Mouse (Mus musculus) embryo, embryonic 9.5 days (tissue): ENCODE data around the gene Tmem38a.

Source experiments
- DNase-seq: peaks from one replicate; pipeline ENCODE4 v3.0.0-alpha.2; 2017; ENCODE audit errors: extremely low spot score

Gene Tmem38a

DNA sequence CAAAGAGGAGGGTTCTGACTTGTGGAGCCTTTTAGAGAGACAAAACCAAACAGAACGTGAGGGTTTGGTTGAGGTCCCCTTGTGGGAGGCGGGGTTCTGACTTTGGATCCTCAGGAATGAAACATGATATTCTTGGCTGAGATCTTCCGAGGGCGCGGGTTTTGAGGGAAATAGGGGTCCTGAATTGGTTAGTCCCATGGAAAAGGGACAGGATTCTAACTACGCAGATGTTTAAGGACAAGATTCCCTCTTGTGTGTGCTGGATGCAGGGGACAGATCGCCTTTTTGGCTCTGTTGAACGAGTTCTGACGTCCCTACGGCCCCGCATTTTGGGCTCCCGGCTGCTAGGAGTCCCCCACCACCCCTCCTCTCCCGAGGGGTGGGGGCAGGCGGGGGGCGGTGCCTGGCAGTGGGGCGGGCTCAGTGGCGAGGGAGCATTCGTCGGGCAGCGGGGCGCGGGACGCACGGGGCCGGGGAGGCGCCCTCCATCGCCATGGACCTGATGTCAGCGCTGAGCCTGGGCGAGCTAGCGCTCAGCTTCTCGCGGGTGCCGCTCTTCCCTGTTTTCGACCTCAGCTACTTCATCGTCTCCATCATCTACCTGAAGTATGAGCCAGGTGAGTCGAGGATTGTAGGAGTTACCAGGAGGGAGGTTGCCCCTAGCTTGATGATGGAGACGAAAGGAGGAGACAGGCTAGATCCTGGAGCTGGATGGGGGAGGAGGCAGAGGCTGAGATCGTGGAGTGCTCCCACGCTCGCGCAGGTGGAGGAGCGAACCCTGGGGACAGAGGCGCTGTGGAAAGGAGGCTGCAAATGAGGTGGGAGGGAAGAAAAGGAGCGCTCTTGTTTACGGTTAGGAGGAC, at the start of gene Tmem38a:
Gene Tmem38a (plus strand): TSS at position 445 of the 863 bp plus-strand sequence.
- peak; percentile 80 for DNase-seq

DNA sequence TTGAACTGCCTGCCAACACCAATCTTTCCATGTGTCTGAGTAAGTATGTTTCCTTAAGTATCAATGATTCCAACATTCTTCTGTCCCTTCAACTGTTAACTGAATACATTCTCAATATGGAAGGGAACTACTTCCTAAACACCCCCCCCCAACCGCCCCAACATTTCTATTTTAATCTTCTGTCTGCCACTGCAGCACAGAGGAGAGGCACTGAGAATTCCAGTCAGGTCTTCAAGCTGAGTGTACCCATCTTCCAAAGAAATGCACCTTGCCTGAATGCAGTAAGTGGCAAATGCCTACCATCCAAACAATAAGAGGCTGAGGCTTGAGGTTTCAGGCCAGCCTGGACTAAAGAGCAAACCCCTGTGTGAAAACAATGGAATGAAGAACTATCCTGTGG, 39.8 kb upstream of the Tmem38a start:
- DNase-seq = no peak

DNA sequence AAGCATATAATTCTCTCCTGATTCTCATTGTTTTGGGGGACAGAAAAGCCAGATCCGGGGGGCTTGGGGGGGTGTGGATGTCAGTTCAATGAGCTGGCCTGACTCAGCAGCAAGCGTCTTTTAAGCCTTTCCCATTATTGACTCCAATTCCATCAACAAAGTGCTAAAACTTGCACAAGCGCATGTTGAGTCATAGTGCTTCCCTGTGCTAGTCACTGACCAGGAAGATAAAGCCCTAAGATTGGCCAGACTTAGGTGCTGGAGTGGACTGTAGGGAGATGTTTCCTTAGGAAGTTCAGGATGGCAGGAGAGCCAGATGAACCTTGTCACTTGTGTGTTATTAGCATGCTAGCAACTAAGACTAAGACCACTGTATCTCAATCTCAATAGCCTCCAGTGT, 37.0 kb upstream of the Tmem38a start:
- no peak for DNase-seq

DNA sequence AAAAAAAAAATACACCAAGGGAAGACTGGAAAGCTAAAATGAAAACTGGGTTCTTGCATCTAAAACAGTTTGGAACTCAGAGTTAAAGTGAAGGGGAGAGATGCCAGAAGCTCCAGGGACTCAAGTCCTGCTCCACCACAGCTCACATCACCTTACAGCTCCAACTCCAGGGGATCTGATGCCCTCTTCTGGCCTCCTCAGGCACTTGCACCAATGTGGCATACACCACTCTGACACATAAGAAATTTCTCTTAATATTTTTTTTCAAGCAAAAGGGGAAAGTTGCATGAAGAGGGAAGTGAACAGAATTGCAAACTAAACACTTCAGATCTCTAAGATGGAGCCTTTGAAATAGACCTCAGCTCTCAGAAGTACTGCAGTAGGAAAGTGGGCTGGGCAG, 32.6 kb upstream of the Tmem38a start:
- DNase-seq = no peak

DNA sequence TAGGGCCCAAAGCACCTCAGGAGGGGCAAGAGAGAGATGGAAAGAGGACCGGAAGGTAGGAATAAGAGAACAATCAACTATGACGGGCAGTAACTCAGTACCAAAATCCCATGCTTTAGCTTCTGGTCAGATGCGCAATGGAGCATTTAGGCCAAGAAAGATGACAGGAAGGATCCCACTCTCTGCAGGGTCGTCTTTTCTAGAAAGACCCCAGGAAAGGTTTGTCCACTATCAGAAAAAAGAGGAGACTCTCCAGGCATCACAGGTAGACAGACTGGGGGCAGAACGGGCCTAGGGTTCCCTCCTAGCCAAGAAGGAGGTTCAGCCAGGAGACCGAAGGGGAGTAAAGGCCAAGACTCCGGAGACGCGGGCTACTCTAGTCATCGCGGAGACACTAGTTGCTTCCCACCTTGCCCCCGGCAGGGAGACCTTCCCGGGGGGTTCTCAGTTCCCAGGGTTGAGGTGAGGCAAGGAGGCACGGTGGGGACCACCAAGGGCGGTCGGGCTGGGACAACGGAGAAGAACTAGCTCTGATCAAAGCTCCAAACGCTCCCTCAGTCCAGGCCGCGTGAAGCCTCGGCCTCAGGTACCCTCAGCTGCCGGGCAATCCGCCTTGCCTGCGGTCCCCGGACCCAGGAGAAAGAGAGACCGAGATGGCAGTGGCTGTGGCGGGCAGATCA, 24.6 kb upstream of the Tmem38a start:
- DNase-seq = no peak

DNA sequence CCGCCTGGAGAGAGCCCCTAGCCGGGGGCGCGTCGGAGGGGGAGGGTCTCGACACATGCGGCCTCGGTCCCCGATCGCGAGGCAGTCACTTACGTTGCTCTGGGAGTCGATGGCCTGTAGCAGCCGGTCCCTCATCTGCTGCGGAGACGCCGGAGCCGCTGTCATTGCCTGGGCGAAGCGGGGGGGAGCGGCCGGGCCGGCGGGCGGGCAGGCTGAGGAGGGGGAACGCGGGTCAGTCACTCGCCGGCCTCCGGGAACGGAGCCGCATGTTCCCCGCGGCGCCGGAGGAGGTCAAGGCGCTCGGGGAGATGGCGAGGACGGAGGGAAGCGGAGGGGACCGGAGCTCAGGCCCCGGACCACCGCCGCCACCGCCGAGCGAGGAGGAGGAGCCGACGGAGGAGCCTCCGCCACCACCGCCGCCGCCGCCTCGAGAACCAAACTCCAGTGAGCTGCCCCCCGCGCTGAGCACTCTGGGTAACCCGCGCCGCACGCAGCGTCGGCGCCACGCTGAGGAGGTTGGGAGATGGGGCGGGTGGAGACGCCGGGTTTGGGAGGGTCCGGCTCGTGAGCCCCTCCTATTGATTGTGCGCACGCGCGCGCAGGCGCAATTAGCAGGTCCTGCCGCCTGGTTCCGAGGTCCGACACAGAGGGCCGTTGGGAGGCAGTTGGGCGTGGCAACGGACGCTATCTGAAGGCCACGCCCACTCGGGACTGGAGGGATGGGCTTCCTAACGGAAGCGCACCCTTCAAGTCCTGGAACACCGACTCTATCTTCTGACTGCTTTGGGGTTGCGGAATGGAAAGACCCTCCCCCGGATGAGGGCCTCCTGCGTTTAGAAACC, 23.8 kb upstream of the Tmem38a start, which contains the start of gene Med26:
Gene Med26 (minus strand): TSS at position 469 of the 842 bp plus-strand sequence.
- DNase-seq = peak; percentile 97

DNA sequence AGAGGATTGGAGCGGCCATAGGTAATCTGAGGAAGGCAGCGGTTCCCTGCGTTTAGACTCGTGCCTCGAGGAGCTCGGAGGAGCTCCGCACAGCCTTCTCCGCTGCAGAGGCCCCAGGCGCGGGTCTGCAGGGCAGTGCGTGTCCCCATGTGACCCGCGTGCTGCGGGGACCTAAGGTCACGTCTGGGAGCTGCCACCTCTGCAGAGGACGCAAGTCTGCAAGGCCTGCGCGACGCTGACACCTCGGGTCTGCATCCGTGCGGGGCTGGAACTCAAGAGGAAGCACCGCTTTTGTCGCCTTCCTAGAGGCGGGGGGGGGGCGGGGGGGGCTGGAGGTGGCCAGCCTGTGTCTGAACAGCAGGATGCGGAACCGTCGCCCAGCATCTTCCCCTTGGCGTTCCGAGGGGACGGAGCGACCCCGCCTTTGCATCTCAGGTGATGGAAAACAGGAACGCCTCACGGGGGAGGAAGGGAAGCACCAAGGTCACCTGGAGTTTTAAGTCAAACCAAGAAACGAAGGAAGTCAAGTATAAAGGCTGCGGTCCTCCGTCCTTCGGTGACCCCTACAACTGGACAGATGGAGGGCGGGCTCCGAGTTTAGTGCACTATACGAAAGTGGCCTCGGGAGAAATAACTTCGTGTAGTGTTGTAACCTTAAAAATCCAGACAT, 23.1 kb upstream of the Tmem38a start:
- DNase-seq = no peak

DNA sequence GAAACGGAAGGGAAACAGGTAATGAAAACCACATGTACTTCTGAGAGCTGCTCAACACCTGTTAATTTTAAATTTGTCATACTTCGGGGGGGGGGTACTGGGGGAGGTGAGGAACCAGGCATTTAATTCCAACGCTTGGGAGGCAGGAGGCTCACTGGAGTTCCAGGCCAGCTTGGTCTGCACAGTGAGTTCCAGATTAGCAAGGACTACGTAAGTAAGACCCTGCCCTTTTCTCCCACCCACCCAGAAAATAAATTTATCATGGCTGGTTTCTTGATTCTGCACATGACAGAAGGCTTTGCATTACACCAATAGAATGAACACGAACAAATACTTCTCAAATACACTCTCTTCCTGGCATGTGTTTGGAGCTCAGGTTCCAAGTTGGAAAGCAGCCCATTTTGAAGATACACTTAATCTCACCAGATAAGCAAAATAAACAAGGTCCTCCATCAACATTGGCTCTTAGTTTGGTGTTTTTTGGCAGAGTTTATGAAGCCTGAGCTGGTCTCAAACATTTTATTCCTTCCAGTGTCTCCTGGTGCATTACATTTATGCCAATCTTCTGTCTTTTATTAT, 22.5 kb upstream of the Tmem38a start:
- no peak for DNase-seq

DNA sequence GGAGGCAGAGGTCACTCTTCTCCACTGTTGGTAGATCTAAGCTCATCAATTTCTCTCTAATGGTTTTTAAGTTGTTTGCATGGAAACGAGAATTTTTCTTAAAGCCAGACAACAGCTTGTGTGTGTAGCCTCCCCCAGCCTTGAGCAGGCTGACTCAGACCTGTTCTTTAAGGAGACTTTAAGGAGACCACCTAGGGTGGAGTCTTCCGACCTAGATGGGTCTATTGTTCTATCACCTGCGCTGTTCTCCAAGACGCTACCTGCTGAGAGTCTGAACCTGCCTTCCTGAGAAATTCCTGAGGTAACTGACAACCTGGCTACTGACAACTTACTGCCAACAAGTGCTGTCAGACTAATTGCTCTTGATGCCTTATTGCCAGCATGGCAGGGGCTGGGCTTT, 16.1 kb upstream of the Tmem38a start:
- no peak for DNase-seq

DNA sequence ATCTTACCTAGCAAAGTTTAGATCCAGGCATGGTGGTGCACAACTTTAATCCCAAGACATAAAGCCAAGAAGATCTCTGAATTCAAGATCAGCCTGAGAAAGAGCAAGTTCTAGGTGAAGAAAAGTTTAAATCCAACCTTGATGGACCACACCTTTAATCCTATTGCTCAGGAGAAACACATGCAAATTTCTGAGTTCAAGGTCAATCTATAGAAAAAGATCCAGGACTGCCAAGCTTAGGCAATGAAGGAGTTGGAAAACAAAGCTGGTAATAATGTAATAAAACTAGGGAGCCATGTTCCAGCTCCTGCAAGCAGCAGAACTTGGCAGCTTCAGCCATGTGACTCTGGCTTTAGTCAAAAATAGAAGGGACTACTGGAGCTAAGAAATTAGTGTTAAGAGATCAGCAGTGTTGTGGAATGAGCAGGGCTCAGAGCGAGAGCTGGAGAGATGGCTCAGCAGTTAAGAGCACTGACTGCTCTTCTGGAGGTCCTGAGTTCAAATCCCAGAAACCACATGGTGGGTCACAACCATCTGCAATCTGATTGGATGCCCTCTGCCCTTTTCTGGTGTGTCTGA, 10.7 kb upstream of the Tmem38a start:
- no peak for DNase-seq

DNA sequence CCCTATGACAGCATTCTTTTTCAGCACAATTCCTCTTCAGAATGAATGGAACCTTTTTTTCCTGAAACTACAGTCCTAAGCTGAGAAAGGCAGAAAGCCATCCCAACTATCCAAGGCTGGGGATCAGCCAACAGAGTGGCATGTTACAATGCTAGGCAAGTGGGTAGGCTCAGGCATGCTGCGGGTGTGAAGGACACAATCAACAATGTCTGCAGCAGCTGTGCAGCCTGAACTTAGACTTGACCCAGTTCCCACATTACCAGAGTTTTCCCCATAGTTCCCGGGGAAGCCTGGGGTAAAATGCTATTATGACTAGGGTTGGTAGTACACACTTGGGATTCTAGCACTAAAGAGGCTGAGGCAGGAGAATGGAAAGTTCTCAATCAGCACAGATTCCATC, 5.9 kb upstream of the Tmem38a start:
- no peak for DNase-seq

DNA sequence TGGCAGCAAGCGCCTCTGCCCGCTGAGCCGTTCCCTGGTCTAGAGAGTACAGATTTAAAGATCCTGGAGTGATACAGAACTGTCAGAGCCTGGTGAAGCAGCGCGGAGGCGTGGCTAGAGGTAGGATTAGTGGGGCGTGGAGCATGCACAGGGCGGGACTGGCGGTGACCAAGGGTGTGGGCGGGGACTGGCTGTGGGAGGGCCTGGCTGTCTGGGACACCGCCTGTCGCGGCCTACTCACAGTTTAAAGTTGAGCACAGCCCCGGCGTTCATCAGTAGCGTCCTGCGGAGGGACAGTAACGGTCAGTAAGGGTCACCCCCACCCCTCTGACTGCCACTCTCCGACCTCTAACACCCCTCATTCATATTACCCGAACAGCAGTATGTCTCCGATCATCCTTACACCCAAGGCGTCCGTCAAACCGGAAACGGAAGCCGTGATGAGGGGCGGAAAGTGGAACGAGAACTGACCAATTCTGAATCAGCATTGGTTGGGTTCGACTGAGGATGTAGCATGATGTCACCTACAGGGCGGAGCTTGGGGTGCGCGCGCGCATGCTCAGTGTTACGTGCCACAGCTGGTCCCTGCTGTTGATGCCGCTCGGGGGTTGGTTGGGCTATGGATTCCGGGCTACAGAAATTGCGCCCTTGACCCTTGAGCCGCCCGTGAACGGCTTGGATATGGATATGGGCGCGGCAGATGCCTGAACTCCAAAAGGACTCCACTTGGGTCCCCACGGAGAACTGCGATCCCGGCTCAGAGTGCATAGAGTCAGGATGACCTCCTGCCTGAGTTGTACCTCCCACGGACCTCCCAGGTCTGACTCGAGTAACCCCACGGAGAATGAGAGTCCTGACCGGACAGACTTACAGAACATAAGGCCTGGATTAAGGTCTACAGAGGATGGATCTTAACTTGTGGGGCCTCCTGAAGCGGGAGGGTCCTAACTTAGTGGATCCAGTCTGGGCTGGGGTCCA, 933 bp upstream of the Tmem38a start, which contains the start of gene Smim7:
Gene Smim7 (minus strand): TSS at position 456 of the 978 bp plus-strand sequence.
- peak; percentile 98 for DNase-seq

DNA sequence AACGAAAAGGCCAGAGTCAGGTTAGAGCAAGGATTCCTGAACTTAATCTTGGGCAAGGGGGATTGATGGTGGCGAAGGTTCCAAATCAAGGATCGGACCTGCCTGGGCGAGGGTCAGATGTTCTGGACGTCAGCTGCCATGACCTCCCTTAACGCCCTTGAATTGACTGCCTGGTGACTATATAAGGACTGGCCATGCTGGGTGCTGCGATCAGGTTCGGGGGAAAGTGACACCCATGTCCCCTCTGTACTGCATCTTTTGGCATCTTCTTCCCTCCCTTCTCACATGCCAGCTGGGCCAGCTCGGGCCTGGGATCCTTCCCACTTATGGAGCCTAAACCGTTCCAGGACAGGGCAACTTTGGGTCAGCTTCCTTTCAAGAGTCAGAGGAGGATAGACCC, 652 bp downstream of the Tmem38a start:
- DNase-seq = no peak

DNA sequence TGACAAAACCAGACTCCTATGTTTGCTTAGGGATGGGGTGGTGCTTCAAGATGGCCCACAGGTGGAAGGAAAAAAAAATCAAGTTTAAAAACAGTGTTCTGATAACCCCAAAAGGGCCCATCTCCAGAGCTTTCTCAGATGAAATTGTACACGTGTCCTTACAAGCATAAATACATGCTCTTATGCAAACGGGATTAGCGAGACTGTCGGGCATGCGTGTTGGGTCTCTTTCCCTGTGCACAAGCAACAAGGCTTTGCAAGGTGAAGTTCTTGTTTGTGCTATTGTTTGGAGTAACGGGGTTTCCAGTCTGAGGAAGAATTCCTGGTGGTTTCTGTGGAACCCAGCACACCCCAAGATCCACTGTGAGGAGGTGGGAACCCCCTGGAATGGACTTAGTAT, 1.6 kb downstream of the Tmem38a start:
- DNase-seq = no peak

DNA sequence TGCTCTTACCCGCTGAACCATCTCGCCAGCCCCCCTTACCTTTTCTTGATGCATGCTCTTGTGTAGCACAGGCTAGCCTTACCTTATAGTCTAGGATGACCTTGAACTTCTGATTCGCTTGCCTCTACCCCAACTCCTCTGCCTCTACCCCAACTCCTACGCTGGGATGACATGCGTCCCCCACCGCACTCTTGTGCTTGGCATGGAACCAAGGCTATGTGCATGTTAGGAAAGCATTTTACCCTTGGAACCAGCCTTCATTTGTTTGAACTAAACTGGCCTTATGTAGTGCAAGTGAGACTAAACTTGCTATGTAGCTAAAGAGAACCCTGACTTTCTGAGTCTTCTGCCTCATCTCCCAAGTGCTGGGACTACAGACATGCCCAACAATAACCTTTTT, 4.1 kb downstream of the Tmem38a start:
- no peak for DNase-seq

DNA sequence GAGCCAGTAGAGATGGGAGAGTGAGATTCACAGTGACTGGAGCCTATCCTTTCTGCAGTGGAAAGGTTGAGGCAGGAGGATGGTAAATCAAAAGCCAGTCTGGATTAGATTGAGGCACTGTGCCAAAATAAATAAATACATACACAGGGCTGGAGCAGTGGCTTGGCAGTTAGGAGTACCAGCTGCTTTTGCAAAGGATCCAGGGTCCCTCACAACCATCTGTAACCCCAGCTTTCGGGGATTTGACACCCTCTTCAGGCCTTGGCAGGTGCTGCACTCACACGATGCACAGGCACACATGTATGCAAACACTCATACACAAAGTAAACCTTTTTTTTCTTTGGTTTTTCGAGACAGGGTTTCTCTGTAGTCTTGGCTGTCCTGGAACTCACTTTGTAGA, 5.4 kb downstream of the Tmem38a start:
- DNase-seq = no peak

DNA sequence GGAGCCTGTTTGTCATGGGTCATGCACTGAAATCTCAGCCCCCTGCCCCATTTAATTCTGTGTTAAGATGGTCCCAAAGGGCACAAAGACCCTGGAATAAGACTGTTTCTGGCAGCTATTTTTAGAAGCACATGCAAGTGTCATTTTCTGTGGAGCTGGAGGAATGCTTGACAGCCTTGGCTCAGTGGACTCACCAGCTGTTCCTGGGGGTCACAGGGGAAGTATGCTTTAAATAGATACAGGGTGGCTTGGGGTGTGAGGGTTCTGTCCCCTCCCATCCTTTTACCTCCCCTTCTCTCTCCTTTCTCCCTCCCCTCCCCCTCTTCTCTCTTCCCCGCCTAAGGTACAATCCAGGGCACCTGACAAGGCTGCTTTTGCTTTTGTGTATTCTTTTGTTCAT, 6.1 kb downstream of the Tmem38a start:
- no peak for DNase-seq

DNA sequence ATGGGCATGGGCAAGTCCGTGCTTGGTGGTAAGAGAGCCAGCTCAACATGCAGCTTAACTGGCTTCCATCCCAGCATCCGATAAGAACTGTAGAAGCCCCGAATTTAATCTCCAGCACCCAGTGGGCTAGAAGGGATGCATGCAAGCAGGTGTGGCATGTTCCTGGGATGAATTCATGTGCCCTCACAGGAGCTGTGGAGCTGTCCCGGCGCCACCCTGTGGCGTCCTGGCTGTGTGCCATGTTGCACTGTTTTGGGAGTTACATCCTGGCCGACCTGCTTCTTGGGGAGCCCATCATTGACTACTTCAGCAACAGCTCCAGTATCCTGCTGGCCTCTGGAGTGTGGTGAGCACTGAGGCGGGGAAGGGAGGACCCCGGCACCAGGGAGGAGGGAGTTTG, 7.5 kb downstream of the Tmem38a start:
- no peak for DNase-seq

DNA sequence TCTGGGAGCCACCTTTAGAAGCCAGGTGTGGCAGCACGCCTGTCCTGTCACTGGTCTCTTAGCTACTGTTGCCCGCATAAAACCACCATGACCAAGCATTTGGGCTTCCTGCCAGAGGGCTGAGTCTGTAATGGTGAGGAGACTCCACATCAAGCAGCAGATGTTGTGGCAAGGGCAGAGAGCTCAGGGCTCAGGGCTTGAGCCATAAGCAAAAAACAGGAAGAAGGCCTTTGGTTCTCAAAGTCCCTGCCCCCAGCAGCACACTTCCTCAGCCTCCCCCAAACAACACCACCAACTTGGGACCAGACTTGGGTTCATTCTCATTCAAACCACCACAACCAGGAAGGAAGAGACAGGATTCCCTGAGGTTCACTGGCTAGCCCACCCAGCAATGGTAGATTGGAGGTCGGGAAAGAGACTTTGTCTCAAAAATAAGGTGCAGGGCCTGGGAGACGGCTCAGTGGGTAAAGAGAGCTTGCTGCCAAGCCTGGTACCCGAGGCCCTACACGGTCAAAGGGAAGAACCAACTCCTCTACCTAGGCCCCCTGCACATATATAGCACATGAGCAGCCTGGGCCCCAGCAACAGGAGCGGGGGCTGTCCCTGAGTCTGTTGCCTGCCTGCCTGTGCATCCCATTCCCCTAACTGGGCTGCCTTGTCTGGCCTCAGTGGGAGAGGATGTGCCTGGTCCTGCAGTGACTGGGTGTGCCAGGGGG, 11.4 kb downstream of the Tmem38a start:
- no peak for DNase-seq
